Mouse (Mus musculus) kidney, adult 2 months (tissue): ENCODE measurements at regions not wholly inside any gene's neighbourhood (a gene's known extent, or its start where the extent isn't known, plus 50 kb on each side); places are given as distances from the start of the nearest gene placed in this dataset.

Experiments used
- CTCF ChIP-seq: fragments of 200-500 bp; conservative IDR thresholded peaks from 2 replicates; pipeline ENCODE4 v1.5.1; 2011; ENCODE audit warnings: low read depth, mild to moderate bottlenecking, control low read depth, low read length, moderate library complexity, mixed read lengths; ENCODE audit not compliant: insufficient read depth, insufficient read length
- POLR2A ChIP-seq: fragments of 200-500 bp; IDR thresholded peaks from one replicate; pipeline ENCODE4 v1.6.1; 2011; ENCODE audit warnings: low read depth, low read length, control low read depth

GRCm38 (mm10) chr19:54756681-54757257 is 370.3 kb downstream of the Gpam start:
- TF ChIP-seq CTCF (no peak), POLR2A (no peak)
